Mouse (Mus musculus) spleen, adult 12 weeks (tissue): Measurements from ENCODE around the gene Zscan26.
"Not testable (repeated sequence)": the region's sequence is repeated elsewhere in the genome, so short reads cannot be mapped to it uniquely, and the experiment has no call there.

ENCODE experiments used
- DNase-seq: peaks from one replicate; pipeline ENCODE4 v3.0.0; 2022; ENCODE audit warnings: low spot score

Zscan26 gene

GRCm38 (mm10) chr13:21453449-21453848, at the start of gene Zscan26:
Zscan26 (minus strand) TSS chr13:21453730.
- peak; percentile 54 for DNase-seq

DNA sequence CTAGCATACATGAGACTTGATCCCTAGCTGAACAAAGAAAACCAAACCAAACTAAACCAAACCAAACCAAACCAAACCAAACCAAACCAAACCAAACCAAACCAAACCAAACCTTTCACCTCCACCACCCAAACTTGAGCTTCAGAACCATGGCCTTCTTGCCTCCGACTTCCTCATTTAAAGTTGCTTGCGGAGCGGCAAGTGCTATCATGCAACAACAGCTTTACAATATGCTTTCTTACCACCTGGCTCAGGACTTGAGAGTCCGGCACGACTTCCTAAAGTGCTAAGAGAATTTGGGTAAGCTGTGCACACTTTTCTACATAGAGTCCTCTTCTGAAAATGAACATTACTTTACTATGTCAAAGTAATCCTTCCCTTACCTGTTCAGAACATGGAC, 48.8 kb upstream of the Zscan26 start:
- no peak for DNase-seq

- not testable (repeated sequence) for DNase-seq
These were observed 47.7 kb upstream of the Zscan26 start, which contains the start of gene Gm11273 for GRCm38 (mm10) chr13:21501182-21501581. Gm11273 (minus strand) TSS chr13:21501418.

GRCm38 (mm10) chr13:21495080-21495479, 41.5 kb upstream of the Zscan26 start, which contains the start of gene AK157302:
AK157302 (plus strand) TSS chr13:21495223.
- no peak for DNase-seq

GRCm38 (mm10) chr13:21492847-21493246, 39.3 kb upstream of the Zscan26 start:
- no peak for DNase-seq

DNA sequence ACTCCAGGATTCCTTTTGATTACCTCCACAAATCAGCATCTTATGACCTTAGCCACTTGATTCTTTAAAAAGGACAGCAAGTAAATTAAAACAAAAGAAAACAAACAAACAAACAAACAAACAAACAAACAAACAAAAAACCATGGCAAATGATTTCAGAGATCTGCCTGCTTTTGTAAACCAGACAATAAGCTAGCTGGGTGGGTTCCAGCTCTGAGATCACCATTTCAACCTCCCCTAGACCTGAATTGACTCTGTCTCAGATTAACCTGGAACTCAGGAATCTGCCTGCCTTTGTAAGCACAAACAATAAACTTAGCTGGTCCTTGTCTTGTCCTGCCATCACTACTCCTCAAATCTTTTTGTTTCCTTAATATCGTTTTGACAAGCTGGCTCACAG, 33.4 kb upstream of the Zscan26 start:
- DNase-seq, result no peak

GRCm38 (mm10) chr13:21478759-21479670, 25.5 kb upstream of the Zscan26 start, which contains the start of the genes Zkscan4 and Gm10065:
Zkscan4 (plus strand) TSS chr13:21478907.
Gm10065 (minus strand) TSS chr13:21479441.
- not testable (repeated sequence) for DNase-seq

- DNase-seq, result no peak
These were observed 18.9 kb upstream of the Zscan26 start for GRCm38 (mm10) chr13:21472427-21472826.

DNA sequence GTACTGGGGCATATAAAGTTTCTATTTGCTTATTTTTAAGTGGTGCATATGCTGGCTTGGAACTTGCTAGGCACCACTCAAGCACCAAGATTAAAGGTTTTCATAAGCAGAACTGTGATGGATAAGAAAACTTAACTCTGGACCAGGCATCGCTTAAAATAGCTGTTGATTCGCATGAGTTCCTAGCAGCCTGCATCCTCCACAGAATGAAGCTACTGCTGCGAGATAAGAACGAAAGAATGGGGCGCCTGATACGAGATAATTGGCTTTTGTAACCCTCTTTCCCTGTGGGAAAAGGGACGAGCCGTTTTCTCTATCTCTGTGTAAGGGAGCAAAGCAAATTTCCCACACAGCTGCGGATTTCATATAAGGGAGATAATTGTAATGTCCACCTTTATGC, 15.6 kb upstream of the Zscan26 start:
- DNase-seq, result no peak

- DNase-seq, result peak; percentile 80
These were observed 14.8 kb upstream of the Zscan26 start, which contains the start of gene Nkapl for GRCm38 (mm10) chr13:21468061-21469019. Nkapl (minus strand) TSS chr13:21468509.

DNA sequence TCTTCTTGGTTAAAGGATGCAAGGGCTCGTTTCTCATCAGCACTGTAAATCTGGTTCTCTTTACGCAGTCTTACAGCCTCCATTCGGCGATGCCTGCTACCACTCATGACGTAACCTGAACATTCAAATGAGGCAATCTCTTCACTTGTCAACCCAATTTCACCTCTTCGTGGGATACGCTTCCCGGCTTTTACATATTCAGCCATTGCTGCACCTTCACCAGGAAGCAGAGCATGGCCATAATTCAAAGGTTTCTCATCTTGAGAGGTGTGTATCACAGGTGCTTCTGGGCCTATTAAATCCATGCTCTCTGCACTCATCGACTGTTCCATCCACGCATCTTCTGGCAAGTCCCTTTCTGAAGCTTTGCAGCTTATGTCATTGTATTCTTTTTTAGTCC, 13.8 kb upstream of the Zscan26 start:
- DNase-seq, result no peak

DNA sequence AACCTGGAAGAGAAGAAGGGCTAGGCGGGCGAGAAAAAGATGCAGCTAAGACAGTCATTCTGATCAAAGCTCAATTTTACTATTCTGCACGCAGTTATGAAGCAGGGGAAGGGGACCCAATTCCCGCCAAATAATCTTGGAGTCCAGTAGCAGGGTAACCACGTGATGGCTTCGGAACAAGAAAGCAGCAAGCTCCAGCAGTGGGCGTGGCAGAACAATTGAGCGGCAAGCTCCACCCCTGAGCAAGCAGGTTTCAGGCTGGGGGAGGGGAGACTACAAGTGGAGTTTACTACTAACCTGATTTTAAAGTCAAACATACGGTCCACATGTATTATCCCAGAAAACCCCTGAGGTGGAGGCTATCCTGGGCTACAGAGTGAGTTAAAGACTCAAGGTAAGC, 9.0 kb upstream of the Zscan26 start:
- DNase-seq, result not testable (repeated sequence)

GRCm38 (mm10) chr13:21456347-21456746, 2.8 kb upstream of the Zscan26 start:
- DNase-seq, result no peak

DNA sequence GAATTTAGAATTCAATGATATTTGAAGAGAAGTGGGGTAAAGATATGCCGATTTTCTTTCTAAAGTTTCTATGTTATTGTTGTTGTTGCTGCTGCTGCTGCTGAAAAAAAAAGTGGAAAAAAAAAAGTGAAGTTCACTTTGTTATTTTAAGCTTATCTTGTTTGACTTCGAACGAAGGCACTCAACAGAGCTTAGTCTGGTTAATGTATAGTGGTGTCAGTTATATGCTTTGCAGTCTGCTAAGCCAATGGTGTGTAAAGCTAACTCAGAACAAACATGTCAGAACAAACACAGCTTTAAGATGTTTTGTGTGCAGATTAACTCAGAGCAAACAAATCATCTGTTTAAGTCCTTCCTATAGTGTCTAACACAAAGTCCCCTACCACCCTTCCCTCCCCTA, 603 bp upstream of the Zscan26 start:
- no peak for DNase-seq

DNA sequence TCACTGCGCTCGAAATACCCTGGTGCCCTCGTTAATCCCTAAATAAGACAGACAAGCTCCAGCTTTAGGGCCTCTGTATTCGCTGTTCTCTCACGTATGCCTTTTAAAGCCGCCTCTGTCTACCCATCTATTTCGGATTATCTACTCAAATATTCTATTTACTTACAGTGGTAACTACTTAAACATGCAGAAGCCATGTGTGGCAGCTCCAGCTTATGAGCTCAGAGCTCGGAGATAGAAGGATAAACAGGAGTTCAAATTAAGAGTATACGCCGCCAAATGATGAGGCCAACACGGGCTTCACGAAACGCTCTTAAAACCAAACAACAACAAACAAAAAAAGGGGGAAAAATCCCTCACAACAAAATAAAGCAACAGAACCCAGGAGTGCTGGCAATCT, 488 bp downstream of the Zscan26 start:
- no peak for DNase-seq

DNA sequence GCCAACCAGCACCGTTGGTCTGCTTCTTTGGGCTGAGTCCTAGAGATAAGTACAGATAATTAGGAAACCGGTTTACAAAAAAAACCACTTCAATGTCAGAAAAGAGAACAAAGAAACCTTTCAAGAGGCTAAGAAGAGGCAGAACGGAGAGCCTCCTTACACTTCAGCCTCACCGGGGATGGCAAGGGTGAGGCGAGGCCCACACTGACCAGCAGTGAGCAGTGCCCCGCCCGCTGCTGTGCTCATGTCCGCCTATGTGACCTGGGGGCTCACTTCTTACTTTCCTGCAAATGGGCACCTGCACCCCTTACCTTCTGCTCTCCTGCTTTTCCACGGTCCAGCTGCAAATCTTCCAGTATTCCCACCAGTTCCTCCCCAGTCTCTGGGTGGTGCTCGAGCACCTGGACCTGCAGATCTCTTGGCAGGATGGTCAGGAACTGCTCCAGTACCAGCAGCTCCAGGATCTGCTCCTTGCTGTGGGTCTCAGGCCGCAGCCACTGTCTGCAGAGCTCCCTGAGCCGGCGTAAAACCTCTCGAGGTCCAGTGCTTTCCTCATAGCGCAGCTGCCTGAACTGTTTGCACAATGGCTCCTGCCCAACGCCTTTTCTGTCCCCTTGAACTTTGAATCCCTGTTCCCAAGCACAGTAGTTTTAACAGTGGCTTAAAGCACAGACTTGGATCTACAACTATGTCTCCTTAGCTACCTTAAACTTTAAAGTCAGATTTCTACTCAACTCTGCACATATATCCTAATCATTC, 5.5 kb downstream of the Zscan26 start:
- no peak for DNase-seq

- no peak for DNase-seq
These were observed 6.7 kb downstream of the Zscan26 start for GRCm38 (mm10) chr13:21446796-21447195.

GRCm38 (mm10) chr13:21441207-21441572, 12.3 kb downstream of the Zscan26 start:
- DNase-seq, result no peak

DNA sequence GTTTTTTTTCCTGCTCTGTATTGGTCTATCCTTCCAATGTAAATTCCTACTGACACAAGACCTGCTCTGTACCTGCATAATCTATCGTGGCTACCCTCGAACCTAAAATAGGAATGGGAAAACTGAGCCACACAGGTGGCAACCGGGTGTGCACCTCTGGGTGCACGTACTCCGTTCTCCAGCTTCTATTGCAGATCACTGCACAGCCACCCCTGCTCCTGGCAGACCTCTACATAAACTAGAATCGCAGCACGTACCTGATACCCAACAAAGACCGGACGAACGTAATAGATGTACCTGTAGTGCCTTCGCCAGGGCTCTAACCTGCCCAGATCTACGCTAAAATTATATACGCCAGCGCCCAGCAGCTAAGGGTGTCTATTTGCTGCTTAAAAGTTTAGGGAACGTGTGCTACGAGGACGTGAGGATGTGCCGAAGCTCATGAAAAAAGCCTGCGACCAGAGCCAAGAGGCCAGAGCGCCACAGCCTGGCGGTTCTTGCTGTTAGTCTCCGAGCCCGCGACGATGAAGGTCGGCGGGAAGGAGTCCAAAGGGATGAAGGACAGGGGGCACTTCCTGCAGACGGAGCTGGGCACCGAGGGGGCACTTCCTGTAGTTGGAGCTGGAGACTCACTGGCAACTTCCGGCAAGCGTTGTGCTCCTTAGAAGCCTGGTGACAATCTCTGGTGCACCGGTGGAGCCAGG, 12.9 kb downstream of the Zscan26 start, which contains the start of gene Pgbd1:
Pgbd1 (minus strand) TSS at position 556 of the 704 bp plus-strand sequence.
- peak; percentile 39 for DNase-seq

- no peak for DNase-seq
These were observed 18.1 kb downstream of the Zscan26 start for GRCm38 (mm10) chr13:21435476-21435875.

GRCm38 (mm10) chr13:21427631-21428030, 25.9 kb downstream of the Zscan26 start:
- no peak for DNase-seq
